Mouse (Mus musculus): ENCODE measurements around the gene Skint3.
"Not testable (repeated sequence)": the region's sequence is repeated elsewhere in the genome, so short reads cannot be mapped to it uniquely, and the experiment has no call there.

The Skint3 gene

GRCm38 (mm10) chr4:112231945-112232344, at the start of gene Skint3:
Skint3 (plus strand) TSS chr4:112232245.
- no peak for DNase-seq (ENCODE audit: low spot score)

- no peak for DNase-seq (ENCODE audit: low spot score)
Measured at GRCm38 (mm10) chr4:112243416-112243815, 11.4 kb downstream of the Skint3 start.

- DNase-seq (ENCODE audit: low spot score), result no peak
Measured at GRCm38 (mm10) chr4:112243951-112244350, 11.9 kb downstream of the Skint3 start.

- DNase-seq (ENCODE audit: low spot score), result no peak
Measured at GRCm38 (mm10) chr4:112256022-112256421, 24.0 kb downstream of the Skint3 start.

- no peak for DNase-seq (ENCODE audit: low spot score)
Measured at GRCm38 (mm10) chr4:112287178-112287974, 55.3 kb downstream of the Skint3 start.

- no peak for DNase-seq (ENCODE audit: low spot score)
Measured at GRCm38 (mm10) chr4:112288396-112288795, 56.4 kb downstream of the Skint3 start.

GRCm38 (mm10) chr4:112302305-112302704, 70.3 kb downstream of the Skint3 start:
- no peak for DNase-seq (ENCODE audit: low spot score)

- DNase-seq (ENCODE audit: low spot score), result no peak
Measured at GRCm38 (mm10) chr4:112302855-112303509, 70.9 kb downstream of the Skint3 start.

- DNase-seq (ENCODE audit: low spot score), result not testable (repeated sequence)
Measured at GRCm38 (mm10) chr4:112349111-112349510, 117.1 kb downstream of the Skint3 start.
